Mouse (Mus musculus) gastrocnemius, postnatal 25 days (tissue): ENCODE measurements around the gene Gsk3b. TPM values are rescaled to one million over a fixed set of nuclear protein-coding genes. Genes with fewer than 3 reads are reported as not detected.
"Not testable (repeated sequence)": the region's sequence is repeated elsewhere in the genome, so short reads cannot be mapped to it uniquely, and the experiment has no call there.

Experiments used
- DNase-seq: peaks from one replicate; pipeline ENCODE4 v3.0.0; 2022
- total RNA-seq, 2 experiments: library from RNA; stranded (reverse); gene quantifications; 1 replicate in 1 of 2; 2 replicates in 1 of 2; pipeline ENCODE4 v1.2.3; 2021

Gsk3b gene
- total RNA-seq, 2 experiments from 2014 or later: 49.5 to 51.7 TPM

DNA sequence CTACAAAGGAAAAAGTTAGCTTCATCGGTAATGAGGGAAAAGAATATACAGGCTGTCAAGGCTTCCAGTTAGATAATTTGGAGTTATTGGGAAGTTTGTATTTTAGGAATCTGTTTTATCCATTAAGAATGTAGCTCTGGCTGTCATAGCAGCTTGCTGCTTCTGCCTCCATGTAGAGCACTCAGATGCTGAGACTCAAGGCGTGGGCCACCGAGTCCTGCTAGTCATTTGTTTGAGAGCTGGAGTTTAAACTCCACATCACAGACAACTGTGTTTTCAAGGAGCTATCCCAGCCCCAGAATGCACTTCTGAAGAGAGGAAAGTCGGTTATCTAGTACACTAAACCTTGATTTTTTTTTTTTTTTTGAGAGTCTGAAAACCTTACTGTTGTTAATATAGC lies 101.2 kb downstream of the Gsk3b start:
- no peak for DNase-seq

DNA sequence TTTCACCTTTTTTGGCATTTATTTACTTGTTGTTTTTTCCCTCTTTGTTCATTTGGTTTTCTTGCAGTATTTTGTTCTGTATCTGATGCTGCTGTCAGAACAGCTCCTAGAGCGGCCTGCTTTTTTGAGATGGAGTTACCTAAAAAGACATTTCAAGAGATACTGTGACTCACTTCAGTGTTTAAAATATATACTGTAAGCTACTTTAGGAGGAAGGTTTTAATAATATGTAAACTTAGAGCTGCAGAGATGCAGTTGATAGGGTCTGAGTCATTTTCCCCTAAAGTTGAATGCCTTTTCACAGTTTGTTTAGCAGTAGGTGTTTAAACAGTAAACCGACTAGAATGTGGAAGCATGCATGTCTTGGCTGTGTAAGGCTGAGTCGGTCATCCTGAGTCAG lies 101.7 kb downstream of the Gsk3b start:
- DNase-seq: no peak

DNA sequence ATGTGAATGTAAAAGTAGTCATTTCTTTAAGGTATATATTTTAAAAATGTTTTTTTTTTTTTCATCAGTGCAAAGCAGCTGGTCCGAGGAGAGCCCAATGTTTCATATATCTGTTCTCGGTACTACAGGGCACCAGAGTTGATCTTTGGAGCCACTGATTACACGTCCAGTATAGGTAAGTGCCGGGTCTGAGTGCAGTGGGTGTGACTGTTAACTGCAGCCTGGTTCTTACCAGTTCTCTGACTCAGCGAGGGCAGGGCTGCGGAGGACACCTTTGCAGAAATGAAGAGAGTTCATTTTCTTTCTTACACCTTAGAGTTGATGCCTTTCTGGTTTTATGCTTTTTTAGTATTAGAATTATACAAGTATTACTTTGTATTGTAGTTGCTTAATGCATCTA lies 102.7 kb downstream of the Gsk3b start:
- no peak for DNase-seq

DNA sequence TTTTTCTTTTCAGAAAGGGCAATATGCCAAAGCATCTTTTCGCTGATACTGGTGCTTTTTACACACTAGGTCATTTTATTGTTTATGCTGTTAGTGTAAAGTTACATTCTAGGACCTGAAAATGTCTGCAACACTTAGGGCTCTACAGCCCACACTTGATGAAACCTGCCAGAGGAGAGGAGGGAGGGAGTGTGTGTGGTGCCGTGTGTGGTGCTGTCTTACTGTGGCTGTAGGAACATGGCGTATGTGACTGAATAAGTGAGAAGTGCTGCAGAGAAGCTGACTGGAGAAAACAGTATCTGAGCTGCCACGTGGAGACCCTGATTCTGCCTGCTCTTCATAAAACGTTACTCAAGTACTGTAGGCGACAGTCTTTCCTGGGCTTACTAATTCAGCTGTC lies 103.8 kb downstream of the Gsk3b start:
- DNase-seq: no peak

DNA sequence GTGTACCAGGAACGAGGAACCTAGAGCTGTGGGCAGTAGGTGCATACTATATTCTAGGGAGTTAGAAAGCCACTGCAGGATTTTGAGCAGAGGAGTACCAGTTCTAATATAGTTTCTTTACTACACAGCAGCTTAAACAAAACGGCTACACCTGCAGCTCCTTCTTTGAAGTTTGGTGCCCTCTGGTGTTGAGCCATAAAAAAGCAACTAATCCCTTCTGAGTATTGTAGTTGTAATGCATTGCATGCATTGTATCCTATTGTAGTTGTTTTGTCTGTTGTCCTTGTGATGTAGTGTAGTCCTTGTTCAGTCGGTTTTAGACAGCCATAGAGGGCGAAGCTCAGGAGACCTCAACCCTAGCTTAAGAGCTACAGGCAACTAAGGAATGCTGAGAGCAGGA lies 108.5 kb downstream of the Gsk3b start:
- DNase-seq: no peak

DNA sequence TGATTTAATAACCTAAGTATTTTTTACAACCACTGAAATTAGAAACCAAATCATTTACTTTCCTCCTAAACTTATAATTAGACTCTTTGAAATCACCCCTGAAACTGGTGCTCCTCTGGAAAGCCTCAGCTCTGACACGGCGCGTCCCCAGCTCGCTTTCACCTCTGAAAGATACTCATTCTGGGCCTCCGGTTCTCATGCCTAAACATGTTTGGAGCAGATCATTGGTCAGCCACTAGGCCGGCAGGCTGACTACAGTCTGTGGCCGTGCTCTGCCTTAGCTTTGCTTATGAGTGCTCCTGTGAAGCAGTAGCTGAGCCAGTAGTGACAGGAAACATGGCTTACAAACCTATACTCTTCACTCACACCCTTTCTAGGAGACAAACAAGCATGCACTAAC lies 116.5 kb downstream of the Gsk3b start:
- no peak for DNase-seq

DNA sequence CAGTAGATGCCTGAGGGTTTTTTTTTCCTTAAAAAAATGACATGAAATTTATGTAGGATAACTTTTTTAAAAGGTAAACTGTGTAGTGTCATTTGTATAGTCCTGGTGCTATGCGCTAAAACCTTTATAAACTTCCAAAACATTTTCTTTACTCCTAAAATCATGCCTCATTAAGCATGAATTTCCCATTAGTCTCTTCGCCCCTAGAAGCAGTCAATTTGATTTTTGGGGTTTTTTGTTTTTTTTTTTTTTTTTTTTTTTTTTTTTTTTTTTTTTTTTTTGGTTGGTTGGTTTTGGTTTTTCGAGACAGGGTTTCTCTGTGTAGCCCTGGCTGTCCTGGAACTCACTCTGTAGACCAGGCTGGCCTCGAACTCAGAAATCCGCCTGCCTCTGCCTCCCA lies 133.7 kb downstream of the Gsk3b start:
- DNase-seq: not testable (repeated sequence)

DNA sequence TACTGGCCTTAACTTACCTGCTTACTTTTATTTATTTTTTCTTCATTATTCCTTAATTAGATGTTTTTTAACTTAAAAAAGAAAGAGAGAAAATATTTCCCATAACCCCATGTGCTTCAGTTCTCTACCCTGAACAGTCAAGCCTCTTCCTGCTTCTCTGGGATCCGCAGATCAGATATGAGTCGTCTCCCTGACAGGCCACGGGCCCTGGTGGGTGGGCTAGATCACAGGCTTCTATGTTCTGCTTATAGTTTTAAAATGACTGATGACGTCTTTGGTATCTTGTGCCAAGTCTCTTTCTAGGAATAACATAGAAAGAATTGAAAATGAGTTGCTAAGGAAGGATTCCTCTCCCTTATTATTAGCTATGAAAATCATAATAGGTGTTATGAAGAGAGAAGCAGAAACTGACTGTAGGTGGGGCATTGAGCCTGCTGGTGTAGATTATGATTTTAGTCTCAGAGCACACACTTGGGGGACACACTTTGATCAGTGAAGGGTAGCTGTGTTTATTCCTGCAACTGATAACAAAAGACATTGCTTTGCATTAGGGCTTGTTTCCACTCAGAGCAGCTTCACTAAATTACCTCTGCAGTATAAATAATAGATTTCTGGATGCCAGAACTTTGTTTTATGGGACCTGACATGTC lies 148.3 kb downstream of the Gsk3b start:
- no peak for DNase-seq

DNA sequence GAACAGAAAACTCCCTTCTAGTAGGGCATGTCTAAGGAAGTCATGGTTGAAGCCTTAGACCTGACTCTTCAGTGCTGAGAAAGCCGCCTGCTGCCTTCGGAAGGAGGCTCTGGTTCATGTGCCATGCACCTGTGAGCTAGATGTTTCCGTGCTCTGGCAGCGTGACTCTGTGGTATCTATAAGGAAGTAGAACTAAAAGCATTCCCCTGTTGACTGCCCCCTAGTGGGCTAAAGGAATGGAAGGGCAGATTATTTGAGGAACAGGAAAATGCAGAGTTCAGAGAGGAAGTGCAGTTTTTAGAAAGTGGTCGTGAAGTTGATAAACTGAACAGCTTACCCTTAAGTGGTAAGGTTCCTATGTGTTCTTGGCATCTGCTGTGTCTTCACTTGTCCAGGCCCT lies 150.9 kb downstream of the Gsk3b start:
- DNase-seq: no peak

DNA sequence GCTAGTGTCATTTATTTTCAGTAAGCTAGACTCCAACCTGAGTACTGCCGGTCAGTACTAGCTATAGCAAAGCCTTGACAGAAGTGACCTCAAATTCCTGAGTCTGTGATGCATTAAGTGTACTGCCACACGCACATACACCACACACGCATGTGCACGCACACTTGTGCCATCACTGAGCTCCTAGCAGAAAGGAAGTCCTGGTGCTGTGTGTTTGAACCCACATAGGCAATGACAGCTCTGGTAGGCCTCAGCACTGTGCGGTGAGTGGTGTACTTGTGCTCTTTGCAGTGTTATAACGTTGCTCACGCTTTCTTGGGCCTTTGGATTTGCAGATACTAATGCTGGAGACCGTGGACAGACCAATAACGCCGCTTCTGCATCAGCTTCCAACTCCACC lies 151.4 kb downstream of the Gsk3b start:
- no peak for DNase-seq

DNA sequence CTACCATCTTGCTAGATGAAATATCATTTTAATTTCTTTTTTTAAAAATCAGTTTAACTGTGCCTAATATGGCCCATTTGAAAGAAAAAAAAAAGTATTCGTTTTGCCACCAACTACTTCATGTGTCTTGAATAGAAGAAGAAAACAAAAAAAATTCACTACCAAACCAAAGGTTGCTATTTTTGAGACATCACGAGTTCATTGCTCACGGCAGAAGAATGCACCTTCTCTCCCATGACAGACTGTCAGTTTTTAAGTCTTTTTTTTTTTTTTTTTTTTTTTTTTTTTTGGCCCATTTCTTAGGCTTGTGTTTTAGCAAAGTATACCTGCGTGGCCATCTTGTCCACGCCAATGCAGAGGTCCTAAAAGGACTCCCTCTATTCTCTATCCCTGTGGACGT lies 155.3 kb downstream of the Gsk3b start:
- DNase-seq: no peak

DNA sequence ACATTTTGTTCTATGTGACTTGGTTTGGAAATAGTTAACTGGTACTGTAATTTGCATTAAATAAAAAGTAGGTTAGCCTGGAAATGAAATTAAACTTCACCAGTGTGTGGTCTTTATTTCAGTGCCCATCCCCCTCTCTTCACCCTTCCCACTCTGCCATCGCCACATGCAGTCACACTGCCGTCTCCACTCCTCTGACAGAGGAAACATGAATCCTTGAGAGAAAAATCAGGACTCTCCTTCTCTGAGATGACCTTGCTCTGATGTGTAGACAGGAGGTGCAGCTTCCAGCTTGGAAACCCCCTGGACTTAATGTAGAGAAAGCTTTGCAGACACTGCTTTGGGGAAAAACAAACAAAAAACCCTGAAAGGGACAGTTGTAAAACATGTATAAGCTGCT lies 156.6 kb downstream of the Gsk3b start:
- DNase-seq: no peak

DNA sequence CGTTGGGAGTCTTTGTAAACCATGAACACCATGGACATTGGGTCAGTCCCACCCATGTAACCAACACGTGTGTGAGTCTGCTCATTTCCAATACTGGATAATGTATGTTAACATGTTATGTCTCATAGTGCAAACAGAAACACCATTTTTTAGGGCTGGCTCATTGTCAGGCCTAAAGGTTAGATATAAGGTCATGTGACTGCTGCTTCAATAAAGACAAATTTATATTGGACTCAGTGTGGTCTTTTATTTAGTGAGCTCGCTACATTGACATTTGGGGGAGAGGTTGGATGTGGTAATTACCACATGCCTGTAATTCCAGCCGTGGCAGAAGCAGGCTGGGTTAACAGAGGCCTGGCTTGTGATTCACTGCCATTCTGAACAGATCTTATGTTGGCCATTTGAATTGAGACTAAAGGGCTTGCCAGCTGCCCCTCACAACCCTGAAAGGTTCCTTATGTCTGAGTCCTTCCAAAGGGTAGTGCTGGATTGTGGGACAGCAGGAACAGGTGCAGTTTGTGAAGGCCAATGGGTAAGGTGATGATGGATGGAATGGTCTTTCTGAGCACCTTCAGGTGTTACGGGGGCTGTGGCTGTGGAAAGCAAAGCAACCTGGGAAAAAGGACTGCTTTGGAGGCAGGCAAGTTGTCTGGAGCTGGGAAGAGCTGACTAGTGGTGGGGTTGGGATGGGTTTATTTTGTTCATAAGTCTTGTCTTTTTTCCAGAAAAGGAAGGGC lies 157.2 kb downstream of the Gsk3b start:
- DNase-seq: no peak

DNA sequence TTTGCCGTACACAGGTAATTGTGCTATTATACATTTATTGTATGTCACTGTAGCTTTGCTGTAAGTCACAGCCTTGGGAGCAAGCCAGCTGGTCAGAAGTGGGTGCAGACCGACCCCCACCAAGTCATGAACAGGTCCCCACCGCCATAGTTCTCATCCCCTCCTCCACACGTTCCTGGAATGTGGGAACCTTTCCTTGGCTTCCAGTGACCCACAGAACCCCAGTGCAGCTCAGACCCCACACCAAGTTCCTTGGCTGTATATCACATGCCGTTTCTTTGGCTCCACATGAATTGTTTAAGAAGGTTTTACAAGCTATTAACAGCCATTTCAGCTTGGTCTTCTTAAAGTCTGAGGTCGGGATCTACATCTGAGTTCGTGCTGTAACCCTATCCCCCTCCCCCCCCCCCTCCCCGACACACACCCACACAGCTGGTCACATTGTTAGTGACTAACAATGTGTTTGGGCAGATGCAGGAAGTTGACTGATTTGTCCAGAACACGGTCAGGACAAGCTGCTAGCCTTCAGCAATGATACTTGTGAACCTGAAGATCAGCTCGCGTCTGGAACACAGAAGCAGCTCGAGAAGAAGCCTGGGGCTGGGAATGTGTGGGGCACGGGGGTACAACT lies 159.6 kb downstream of the Gsk3b start:
- DNase-seq: no peak

DNA sequence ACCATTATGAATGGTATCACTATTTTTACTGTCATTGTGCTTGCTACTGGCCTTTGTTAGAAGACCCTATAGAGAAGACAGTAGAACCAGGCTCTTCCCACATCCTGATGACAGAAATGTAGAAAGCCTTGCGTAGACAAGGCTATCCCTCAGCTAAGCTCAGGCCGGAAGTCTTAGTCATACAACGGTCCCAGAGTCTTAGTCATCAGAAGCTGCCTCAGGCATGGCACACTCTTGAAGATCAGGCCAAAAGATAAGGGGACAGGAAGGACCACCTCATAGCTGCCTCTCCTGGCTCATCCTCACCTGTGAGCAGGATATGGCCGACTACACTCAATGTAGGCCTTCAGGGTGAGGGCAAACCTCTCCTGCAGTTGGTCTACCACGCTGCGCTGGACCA lies 161.7 kb downstream of the Gsk3b start:
- DNase-seq: no peak

DNA sequence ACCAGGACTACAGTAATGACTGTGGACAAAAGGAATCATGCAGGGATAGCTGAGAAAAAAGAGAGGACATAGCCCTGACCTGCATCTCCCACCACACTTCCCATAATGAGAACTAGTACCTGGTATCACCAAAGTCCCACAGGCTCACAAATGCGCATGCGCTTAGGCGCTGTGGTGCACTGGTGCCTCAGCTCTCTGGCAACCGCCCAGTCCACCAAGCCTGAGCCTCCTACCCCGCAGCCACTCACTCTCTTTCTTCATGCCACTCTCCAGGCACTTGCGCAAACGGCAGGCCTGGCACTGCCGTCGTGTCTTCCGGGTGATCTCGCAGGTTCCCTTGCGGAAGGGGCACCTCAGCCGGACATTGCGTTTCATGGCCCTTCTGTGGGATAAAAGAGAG lies 165.2 kb downstream of the Gsk3b start:
- no peak for DNase-seq

DNA sequence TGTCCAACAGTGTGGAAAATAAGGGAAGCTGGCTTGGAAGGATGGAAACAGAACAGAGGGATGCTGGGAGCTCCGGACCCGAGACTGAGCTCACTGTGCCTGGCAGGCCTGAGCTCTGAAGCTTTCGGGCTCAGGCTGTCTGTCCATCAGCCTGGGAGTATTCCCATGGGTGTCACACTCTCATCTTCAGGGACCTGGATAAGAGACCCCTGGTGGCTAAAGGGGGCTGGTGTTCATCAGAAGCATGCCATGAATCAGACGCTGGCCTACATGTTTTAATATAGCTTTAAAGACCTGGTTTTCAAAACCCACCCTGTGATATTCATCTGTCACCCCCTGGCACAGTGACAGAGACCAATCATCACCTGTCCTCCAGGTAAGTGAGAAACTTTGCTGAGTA lies 166.3 kb downstream of the Gsk3b start:
- no peak for DNase-seq

DNA sequence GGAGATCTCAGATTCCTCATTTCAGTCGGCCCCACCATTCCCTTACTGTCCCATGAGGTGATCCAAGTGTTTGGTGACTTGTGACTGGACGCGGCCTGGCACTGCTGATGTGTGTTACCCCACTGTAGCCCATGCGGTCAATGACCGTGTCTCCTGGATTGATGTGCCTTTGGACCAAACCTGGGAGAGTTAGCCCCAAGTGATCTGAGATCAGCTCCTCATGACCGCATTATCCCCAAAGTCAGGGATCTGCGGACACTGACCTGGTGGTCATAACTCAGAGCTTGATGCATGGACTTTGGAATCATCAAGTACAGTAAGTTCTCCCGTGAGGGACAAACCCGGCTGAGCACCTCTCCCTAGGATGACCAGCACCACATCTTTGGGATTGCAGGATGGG lies 167.1 kb downstream of the Gsk3b start:
- no peak for DNase-seq

DNA sequence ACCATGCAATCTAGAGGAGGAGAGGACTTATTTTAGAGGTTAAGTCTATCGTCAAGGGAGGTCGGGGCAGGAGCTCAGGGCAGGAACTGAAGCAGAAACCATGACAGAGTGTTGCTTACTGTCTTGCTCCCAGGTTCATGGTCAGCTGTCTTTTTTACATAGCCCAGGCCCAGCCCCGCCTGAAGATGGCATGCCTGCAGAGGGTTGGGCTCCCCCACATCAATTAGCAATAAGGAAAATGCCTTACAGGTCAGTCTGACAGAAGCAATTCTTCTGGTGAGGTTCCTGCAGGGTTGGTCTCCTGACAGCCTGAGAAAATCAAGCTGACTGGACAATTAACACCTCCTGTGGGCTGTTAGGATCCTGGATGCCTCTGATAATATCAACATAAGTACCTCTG lies 182.8 kb downstream of the Gsk3b start:
- no peak for DNase-seq

DNA sequence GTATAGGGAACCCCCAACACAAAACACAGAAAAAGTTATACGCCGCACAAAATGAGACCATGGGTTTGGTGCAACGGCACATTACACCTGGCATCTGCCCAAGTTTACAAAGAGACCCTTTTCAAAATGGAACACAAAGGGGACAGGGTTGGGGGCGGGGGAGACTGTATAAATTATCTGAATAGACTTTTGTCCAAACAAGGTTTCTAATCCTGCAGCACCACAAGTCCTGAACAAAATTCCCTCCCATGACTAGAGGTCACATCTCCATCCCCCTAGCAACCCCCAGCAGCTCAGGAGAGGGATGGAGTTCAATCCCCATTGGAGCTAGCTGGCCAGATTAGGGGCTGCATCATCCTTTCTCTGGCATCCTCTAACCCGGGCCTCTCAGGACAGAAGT lies 183.7 kb downstream of the Gsk3b start:
- DNase-seq: no peak

DNA sequence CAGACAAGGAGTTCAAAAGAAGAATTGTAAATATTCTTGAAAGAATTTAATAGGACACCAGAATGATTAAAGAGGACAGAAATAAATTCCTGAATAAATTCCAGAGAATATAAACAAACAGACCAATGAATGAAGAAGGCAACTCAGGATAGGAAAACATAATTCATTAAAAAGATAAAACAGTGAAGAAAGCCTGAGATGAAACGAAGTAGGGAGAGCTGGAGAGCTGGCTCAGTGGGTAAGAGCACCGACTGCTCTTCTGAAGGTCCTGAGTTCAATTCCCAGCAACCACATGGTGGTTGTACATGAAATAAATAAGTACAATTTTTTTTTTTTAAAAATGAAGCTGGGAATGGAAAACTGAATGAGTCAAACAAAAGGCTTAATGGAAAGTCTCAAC lies 185.9 kb downstream of the Gsk3b start:
- no peak for DNase-seq

DNA sequence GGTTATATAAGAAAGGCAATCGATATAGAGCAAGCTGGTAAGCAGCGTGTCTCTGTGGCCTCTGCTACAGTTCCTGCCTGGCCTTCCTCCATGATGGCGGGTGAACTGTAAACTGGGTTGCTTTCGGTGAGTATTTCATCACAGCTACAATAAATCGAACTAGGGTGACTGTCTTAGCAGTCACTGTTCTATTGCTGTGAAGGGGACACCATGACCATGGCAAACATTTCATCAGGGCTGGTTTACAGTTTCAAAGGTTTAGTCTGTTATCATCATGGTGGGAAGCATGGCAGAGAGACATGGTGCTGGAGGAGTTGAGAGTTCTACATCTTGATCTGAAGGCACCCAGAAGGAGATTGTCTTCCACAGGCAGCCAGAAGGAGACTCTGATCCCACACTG lies 191.0 kb downstream of the Gsk3b start:
- no peak for DNase-seq

DNA sequence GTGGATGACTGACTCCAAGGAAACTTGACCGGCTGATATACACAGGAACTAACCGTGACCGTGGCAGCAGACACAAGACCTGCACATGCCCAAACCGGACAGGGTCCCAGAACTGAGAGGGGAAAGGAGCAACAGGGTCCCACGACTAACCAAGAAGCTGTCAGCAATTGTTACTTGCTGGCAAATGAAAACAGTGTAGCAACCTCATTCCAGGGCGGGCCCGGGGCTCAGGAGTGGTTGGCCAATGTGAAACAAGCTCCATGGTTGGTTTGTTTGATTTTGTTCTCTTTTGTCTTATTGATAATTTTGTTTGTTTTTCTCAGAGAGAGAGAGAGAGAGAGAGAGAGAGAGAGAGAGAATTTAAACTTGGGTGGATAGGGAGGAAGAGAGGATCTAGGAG lies 192.2 kb downstream of the Gsk3b start:
- no peak for DNase-seq
